Comparison of ENCODE assay signal across 8 mouse cellular contexts in the genomic region with DNA sequence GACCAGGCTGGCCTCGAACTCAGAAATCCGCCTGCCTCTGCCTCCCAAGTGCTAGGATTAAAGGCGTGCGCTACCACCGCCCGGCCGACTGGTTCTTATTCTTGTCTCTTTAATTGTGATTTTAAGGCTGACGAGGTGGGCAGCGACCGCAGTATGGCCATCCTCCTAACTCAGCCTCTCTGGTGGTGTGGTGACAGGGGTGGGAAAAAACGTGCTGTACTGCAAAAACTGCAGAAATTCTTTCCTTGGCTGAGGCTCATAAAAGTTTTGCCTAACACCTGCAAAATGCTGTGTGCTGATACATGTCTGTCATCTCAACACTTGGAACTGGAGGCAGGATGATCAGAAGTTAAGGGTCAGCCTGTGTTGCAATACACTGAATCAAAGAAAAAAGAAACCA. TPM values are rescaled to one million over a fixed set of nuclear protein-coding genes. Genes with fewer than 3 reads are reported as not detected.
A peak's percentile ranks its signal among the peaks of the same experiment; 100 is the strongest.
DNase-seq lines count a peak whose midpoint lies in the region; ATAC-seq and TF ChIP-seq lines count a peak whose summit lies in the region.

No protein-coding gene starts in this region.

- 0 out of 2 replicates have a peak, but pooled peaks have one; percentile 6 for TF ChIP-seq EP300 in lung, postnatal 0 days (IDR thresholded peaks at IDR 0.05)

- no peaks in the 10 kb centered on the region for H3K9me3 ChIP-seq in lung, postnatal 0 days (ENCODE audit: low read length)
- H3K9me3 ChIP-seq in intestine, embryonic 16.5 days (ENCODE audit: control insufficient read depth, low read length) = no peaks in the 10 kb centered on the region
- no peaks in the 10 kb centered on the region for H3K9me3 ChIP-seq in neural tube, embryonic 14.5 days (ENCODE audit: control insufficient read depth, low read length)

- no peak for TF ChIP-seq CTCF in cerebellum, adult 2 months (IDR thresholded peaks at IDR 0.05; ENCODE audit: borderline replicate concordance, insufficient read depth, low read depth, low read length)
- TF ChIP-seq CTCF in lung, postnatal 0 days (IDR thresholded peaks at IDR 0.05) = no peak

- H3K27me3 ChIP-seq in cerebellum, adult 2 months (ENCODE audit: control insufficient read depth, insufficient read depth, low read length) = no peaks in the 10 kb centered on the region
- no peaks in the 10 kb centered on the region for H3K27me3 ChIP-seq in lung, postnatal 0 days (replicated peaks; ENCODE audit: insufficient read depth, low read length)
- H3K27me3 ChIP-seq in intestine, embryonic 16.5 days (replicated peaks; ENCODE audit: control insufficient read depth, insufficient read depth, low read length) = no peaks in the 10 kb centered on the region
- no peaks in the 10 kb centered on the region for H3K27me3 ChIP-seq in neural tube, embryonic 14.5 days (ENCODE audit: control insufficient read depth, insufficient read depth, low read length)

- no peak overlapping the region for H3K9ac ChIP-seq in lung, postnatal 0 days (replicated peaks; ENCODE audit: low read depth)
- peak overlapping the region; percentile 71 for H3K9ac ChIP-seq in intestine, embryonic 16.5 days (ENCODE audit: low read depth, low read length)
- H3K9ac ChIP-seq in neural tube, embryonic 14.5 days (replicated peaks; ENCODE audit: low read depth, low read length) = peak overlapping the region; percentile 46; the same call in 1 of the 2 replicates

- peak overlapping the region; percentile 37 for H3K4me3 ChIP-seq in cerebellum, adult 2 months (replicated peaks; ENCODE audit: insufficient read depth, low read depth, low read length)
- H3K4me3 ChIP-seq in lung, postnatal 0 days (ENCODE audit: low read depth, low read length) = peak overlapping the region; percentile 53; the same call in 1 of the 2 replicates
- H3K4me3 ChIP-seq in intestine, embryonic 16.5 days (ENCODE audit: low read length) = peak overlapping the region; percentile 60
- H3K4me3 ChIP-seq in neural tube, embryonic 14.5 days (ENCODE audit: low read depth, low read length) = peak overlapping the region; percentile 43

- peak overlapping the region; percentile 59 for H3K4me2 ChIP-seq in lung, postnatal 0 days (replicated peaks; ENCODE audit: low read depth, low read length)
- H3K4me2 ChIP-seq in intestine, embryonic 16.5 days (ENCODE audit: low read depth, low read length) = peak overlapping the region; percentile 52
- peak overlapping the region; percentile 63 for H3K4me2 ChIP-seq in neural tube, embryonic 14.5 days (ENCODE audit: low read depth, low read length)

- H3K36me3 ChIP-seq in lung, postnatal 0 days (ENCODE audit: insufficient read depth, low read length) = peaks cover 18% of the 10 kb centered on the region
- peaks cover 20% of the 10 kb centered on the region for H3K36me3 ChIP-seq in intestine, embryonic 16.5 days (ENCODE audit: control insufficient read depth, insufficient read depth, low read length)
- H3K36me3 ChIP-seq in neural tube, embryonic 14.5 days (ENCODE audit: control insufficient read depth, insufficient read depth, low read length) = peaks cover 26% of the 10 kb centered on the region

- peaks cover 7% of the 10 kb centered on the region for H3K4me1 ChIP-seq in cerebellum, adult 2 months (ENCODE audit: control insufficient read depth, insufficient read depth, low read length)
- peaks cover 10% of the 10 kb centered on the region; the same call in 1 of the 2 replicates for H3K4me1 ChIP-seq in lung, postnatal 0 days (ENCODE audit: insufficient read depth, low read depth, low read length)
- peaks cover 24% of the 10 kb centered on the region for H3K4me1 ChIP-seq in intestine, embryonic 16.5 days (ENCODE audit: control insufficient read depth, insufficient read depth, low read length)
- peaks cover 30% of the 10 kb centered on the region for H3K4me1 ChIP-seq in neural tube, embryonic 14.5 days (ENCODE audit: control insufficient read depth, insufficient read depth, low read length)

- WGBS in cerebellum, adult 2 months = 12% methylated on average over 11 of the region's 11 CpGs
- WGBS in lung, postnatal 0 days = 9% methylated on average over 11 of the region's 11 CpGs
- 10% methylated on average over 11 of the region's 11 CpGs for WGBS in intestine, embryonic 16.5 days
- 6% methylated on average over 11 of the region's 11 CpGs for WGBS in neural tube, embryonic 14.5 days

- DNase-seq in cerebellum, adult 2 months = no peak
- peak; percentile 63 for DNase-seq in lung, postnatal 0 days (ENCODE audit: low spot score)
- no peak for DNase-seq in lung, postnatal 4 days
- DNase-seq in spleen, adult 18-20 months = no peak
- DNase-seq in urinary bladder, adult 2 months (ENCODE audit: low spot score) = no peak

- no peak for ATAC-seq in cerebellum, adult (ENCODE audit: insufficient number of reproducible peaks, low FRiP score, low TSS enrichment)
- no peak for ATAC-seq in lung, postnatal 0 days
- ATAC-seq in intestine, embryonic 16.5 days = no peak
- ATAC-seq in neural tube, embryonic 14.5 days (ENCODE audit: low read depth) = no peak

- H3K27ac ChIP-seq in cerebellum, adult 2 months (ENCODE audit: insufficient read depth, low read length) = peak overlapping the region; percentile 45
- H3K27ac ChIP-seq in lung, postnatal 0 days (ENCODE audit: low read length) = peak overlapping the region; percentile 85
- peak overlapping the region; percentile 63; the same call in 1 of the 2 replicates for H3K27ac ChIP-seq in intestine, embryonic 16.5 days (ENCODE audit: low read length)
- H3K27ac ChIP-seq in neural tube, embryonic 14.5 days (ENCODE audit: low read depth, low read length) = peak overlapping the region; percentile 85

- TF ChIP-seq POLR2A in cerebellum, adult 2 months (IDR thresholded peaks at IDR 0.05; ENCODE audit: borderline replicate concordance, insufficient read depth, low read length) = no peak

RNA-seq across cellular contexts. Expression of gene 1600002K03Rik, which starts 0.6 kb away (rescaled TPM):
- 16.4 and 18.0 TPM in 2 replicates for polyA plus RNA-seq in cerebellum, adult 2 months (2012; rRNA removed)
- polyA plus RNA-seq in lung, postnatal 0 days (2015; fragmentation: Nextera tagmentation; extraction: Ambion mirVana) = 10.4 and 11.7 TPM in 2 replicates
- 23.6 TPM in 2 replicates for polyA plus RNA-seq in intestine, embryonic 16.5 days (2015; fragmentation: Nextera tagmentation; extraction: Ambion mirVana)
- polyA plus RNA-seq in neural tube, embryonic 14.5 days (2014; fragmentation: Nextera tagmentation; extraction: Ambion mirVana) = 6.4 and 7.8 TPM in 2 replicates
- polyA plus RNA-seq in urinary bladder, adult 2 months (2012; rRNA removed) = 18.4 and 21.5 TPM in 2 replicates

RNA-seq across cellular contexts. Expression of gene Efna2, which starts 5.9 kb away (rescaled TPM):
- polyA plus RNA-seq in cerebellum, adult 2 months (2012; rRNA removed) = 10.2 and 10.7 TPM in 2 replicates
- polyA plus RNA-seq in lung, postnatal 0 days (2015; fragmentation: Nextera tagmentation; extraction: Ambion mirVana) = 5.1 and 6.9 TPM in 2 replicates
- polyA plus RNA-seq in intestine, embryonic 16.5 days (2015; fragmentation: Nextera tagmentation; extraction: Ambion mirVana) = 7.4 and 8.1 TPM in 2 replicates
- 24.0 and 25.9 TPM in 2 replicates for polyA plus RNA-seq in neural tube, embryonic 14.5 days (2014; fragmentation: Nextera tagmentation; extraction: Ambion mirVana)
- 3.0 and 3.3 TPM in 2 replicates for polyA plus RNA-seq in urinary bladder, adult 2 months (2012; rRNA removed)

RNA-seq across cellular contexts. Expression of gene Cirbp, which starts 7.6 kb away (rescaled TPM):
- polyA plus RNA-seq in cerebellum, adult 2 months (2012; rRNA removed) = 240 and 261 TPM in 2 replicates
- 203 and 305 TPM in 2 replicates for polyA plus RNA-seq in lung, postnatal 0 days (2015; fragmentation: Nextera tagmentation; extraction: Ambion mirVana)
- polyA plus RNA-seq in intestine, embryonic 16.5 days (2015; fragmentation: Nextera tagmentation; extraction: Ambion mirVana) = 53.2 and 62.6 TPM in 2 replicates
- polyA plus RNA-seq in neural tube, embryonic 14.5 days (2014; fragmentation: Nextera tagmentation; extraction: Ambion mirVana) = 249 and 286 TPM in 2 replicates
- polyA plus RNA-seq in urinary bladder, adult 2 months (2012; rRNA removed) = 249 and 276 TPM in 2 replicates

RNA-seq across cellular contexts. Expression of gene Midn, which starts 25.3 kb away (rescaled TPM):
- 26.1 and 26.5 TPM in 2 replicates for polyA plus RNA-seq in cerebellum, adult 2 months (2012; rRNA removed)
- polyA plus RNA-seq in lung, postnatal 0 days (2015; fragmentation: Nextera tagmentation; extraction: Ambion mirVana) = 13.2 and 14.2 TPM in 2 replicates
- 8.8 and 10.3 TPM in 2 replicates for polyA plus RNA-seq in intestine, embryonic 16.5 days (2015; fragmentation: Nextera tagmentation; extraction: Ambion mirVana)
- 38.8 and 39.8 TPM in 2 replicates for polyA plus RNA-seq in neural tube, embryonic 14.5 days (2014; fragmentation: Nextera tagmentation; extraction: Ambion mirVana)
- polyA plus RNA-seq in urinary bladder, adult 2 months (2012; rRNA removed) = 21.2 and 30.5 TPM in 2 replicates

RNA-seq across cellular contexts. Expression of gene Cbarp, which starts 32.7 kb away (rescaled TPM):
- polyA plus RNA-seq in cerebellum, adult 2 months (2012; rRNA removed) = 147 and 151 TPM in 2 replicates
- polyA plus RNA-seq in lung, postnatal 0 days (2015; fragmentation: Nextera tagmentation; extraction: Ambion mirVana) = 5.1 and 5.5 TPM in 2 replicates
- 5.1 TPM in 2 replicates for polyA plus RNA-seq in intestine, embryonic 16.5 days (2015; fragmentation: Nextera tagmentation; extraction: Ambion mirVana)
- 82.2 and 101 TPM in 2 replicates for polyA plus RNA-seq in neural tube, embryonic 14.5 days (2014; fragmentation: Nextera tagmentation; extraction: Ambion mirVana)
- polyA plus RNA-seq in urinary bladder, adult 2 months (2012; rRNA removed) = 9.2 and 12.2 TPM in 2 replicates
